Mouse (Mus musculus) liver, embryonic 16.5 days (tissue): ENCODE data around the gene Gdpd5. TPM values are rescaled to one million over a fixed set of nuclear protein-coding genes. Genes with fewer than 3 reads are reported as not detected.

ENCODE experiments used
- ATAC-seq: fragments of 200-750 bp; cut with Nextera tagmentation; 2 replicates; pipeline ENCODE4 v1.8.0; 2017; ENCODE audit warnings: low read depth, mild to moderate bottlenecking, moderate number of reproducible peaks, moderate library complexity
- H3K27ac ChIP-seq: fragments of 300-500 bp; sonication (generic); 2 replicates; pipeline ENCODE4 v1.5.1; 2014; ENCODE audit warnings: mild to moderate bottlenecking, low read length
- H3K27me3 ChIP-seq: fragments of 300-500 bp; sonication (generic); 2 replicates; pipeline ENCODE4 v1.6.1; 2014; ENCODE audit warnings: low read depth, low read length, mixed read lengths; ENCODE audit not compliant: control insufficient read depth, insufficient read depth
- H3K36me3 ChIP-seq: fragments of 300-500 bp; sonication (generic); 2 replicates; pipeline ENCODE4 v1.6.1; 2014; ENCODE audit warnings: mild to moderate bottlenecking; ENCODE audit not compliant: control insufficient read depth, insufficient read depth
- H3K4me1 ChIP-seq: fragments of 300-500 bp; sonication (generic); 2 replicates; pipeline ENCODE4 v1.6.1; 2014; ENCODE audit warnings: low read depth, low read length, mixed read lengths; ENCODE audit not compliant: control insufficient read depth
- H3K4me2 ChIP-seq: fragments of 300-500 bp; sonication (generic); 2 replicates; pipeline ENCODE4 v1.6.1; 2014; ENCODE audit warnings: low read depth, low read length, mixed read lengths
- H3K4me3 ChIP-seq: fragments of 300-500 bp; sonication (generic); 2 replicates; pipeline ENCODE4 v1.5.1; 2014; ENCODE audit warnings: low read depth, mild to moderate bottlenecking, low read length
- H3K9ac ChIP-seq: fragments of 300-500 bp; sonication (generic); 2 replicates; pipeline ENCODE4 v1.6.1; 2014; ENCODE audit warnings: low read depth, low read length
- H3K9me3 ChIP-seq: fragments of 300-500 bp; sonication (generic); replicated peaks from 2 replicates; pipeline ENCODE4 v1.6.1; 2016; ENCODE audit warnings: low read length; ENCODE audit not compliant: control insufficient read depth
- WGBS: fragments of 180-500 bp; shearing (Covaris S2); extraction: QIAGEN DNeasy Blood & Tissue Kit; methylation state at CpG from one replicate; pipeline ENCODE4 v1.1.7; 2014; ENCODE audit not compliant: insufficient replicate concordance; 5-methylcytosine and 5-hydroxymethylcytosine counted together
- polyA plus RNA-seq: library from polyadenylated mRNA; unstranded; fragments of >200 nt; fragmentation: Nextera tagmentation; extraction: Ambion mirVana; gene quantifications from 2 replicates; pipeline ENCODE4 v1.2.1, GENCODE M21; 2015

Gdpd5 gene
- polyA plus RNA-seq, 1 experiment from 2014 or later: 2.1 TPM

DNA sequence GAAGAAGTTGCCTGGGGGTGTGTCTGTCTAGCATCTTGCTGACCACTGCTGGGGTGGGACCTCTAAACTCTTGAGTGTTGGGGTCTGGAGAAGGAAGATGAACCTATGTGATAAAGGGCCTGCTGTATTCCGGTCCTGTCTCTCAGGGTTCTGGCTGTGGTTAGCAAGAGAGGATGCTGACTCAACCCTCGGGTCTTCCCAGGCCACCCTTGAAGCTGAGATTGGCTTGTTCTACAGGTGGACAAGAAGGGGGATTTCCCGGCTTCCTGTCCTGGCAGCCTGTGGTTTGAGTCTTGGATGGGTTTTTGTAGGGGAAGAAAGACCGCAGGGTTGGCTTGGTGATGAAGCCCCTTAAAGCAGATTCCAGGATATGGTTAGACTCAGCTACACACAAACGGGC lies 47.6 kb downstream of the Gdpd5 start:
- no peak for ATAC-seq
- no peak overlapping the region for H3K4me3 ChIP-seq
- WGBS: 25% methylated on average over 5 of the region's 5 CpGs
- H3K4me1 ChIP-seq: no peaks in the 10 kb centered on the region; the same call in 1 of the 2 replicates
- no peaks in the 10 kb centered on the region for H3K9me3 ChIP-seq
- H3K27me3 ChIP-seq: no peaks in the 10 kb centered on the region
- no peak overlapping the region for H3K27ac ChIP-seq
- H3K36me3 ChIP-seq: no peaks in the 10 kb centered on the region
- H3K4me2 ChIP-seq: no peak overlapping the region
- H3K9ac ChIP-seq: no peak overlapping the region

DNA sequence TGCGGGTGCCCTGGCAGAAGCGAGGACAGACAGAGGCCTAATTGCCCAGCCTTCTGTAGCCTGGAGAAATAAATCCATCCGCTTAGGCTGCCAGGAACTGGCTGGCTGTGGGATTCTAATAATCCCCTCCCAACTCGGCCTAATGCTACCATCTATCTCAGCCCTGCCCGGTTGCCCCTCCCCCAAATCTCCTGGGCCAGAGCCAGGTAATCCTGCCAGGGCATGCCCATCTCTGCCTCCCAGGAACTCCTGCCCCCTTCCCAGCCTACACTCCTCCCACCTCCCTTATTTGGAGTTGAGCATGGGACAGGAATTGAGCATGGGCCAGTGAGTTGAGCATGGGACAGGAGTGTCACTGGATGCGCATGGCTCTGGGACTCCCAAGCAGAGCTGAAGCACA lies 48.6 kb downstream of the Gdpd5 start:
- Histone ChIP-seq H3K36me3 (no peaks in the 10 kb centered on the region), H3K27me3 (no peaks in the 10 kb centered on the region), H3K9ac (no peak overlapping the region), H3K4me3 (no peak overlapping the region), H3K27ac (no peak overlapping the region), H3K4me2 (no peak overlapping the region), H3K4me1 (no peaks in the 10 kb centered on the region; the same call in 1 of the 2 replicates), H3K9me3 (no peaks in the 10 kb centered on the region)
- ATAC-seq: no peak
- 71% methylated on average over 6 of the region's 6 CpGs for WGBS

DNA sequence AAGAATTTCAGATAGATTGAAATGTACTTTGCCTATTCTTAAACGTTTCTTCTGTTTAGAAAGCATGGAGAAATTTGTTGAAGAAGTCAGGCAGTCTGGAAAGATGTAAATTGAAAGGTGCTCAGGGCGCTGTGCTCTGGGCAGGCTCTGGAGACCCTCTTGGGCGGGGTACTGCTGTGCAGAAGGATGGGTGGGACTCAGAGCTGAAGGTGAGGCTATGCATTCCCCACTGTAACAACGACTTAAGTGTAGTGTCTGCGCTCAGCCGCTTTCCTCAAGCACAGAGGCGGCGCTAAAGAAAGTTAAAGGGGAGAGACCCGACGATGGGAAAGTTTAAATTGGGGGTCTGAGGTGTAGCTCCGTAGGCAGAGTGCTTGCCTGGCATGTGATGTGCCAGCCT lies 49.0 kb downstream of the Gdpd5 start:
- Histone ChIP-seq H3K4me2 (no peak overlapping the region), H3K4me1 (no peaks in the 10 kb centered on the region; the same call in 1 of the 2 replicates), H3K4me3 (no peak overlapping the region), H3K27me3 (no peaks in the 10 kb centered on the region), H3K27ac (no peak overlapping the region), H3K36me3 (no peaks in the 10 kb centered on the region), H3K9ac (no peak overlapping the region), H3K9me3 (no peaks in the 10 kb centered on the region)
- WGBS: 65% methylated on average over 11 of the region's 11 CpGs
- no peak for ATAC-seq

DNA sequence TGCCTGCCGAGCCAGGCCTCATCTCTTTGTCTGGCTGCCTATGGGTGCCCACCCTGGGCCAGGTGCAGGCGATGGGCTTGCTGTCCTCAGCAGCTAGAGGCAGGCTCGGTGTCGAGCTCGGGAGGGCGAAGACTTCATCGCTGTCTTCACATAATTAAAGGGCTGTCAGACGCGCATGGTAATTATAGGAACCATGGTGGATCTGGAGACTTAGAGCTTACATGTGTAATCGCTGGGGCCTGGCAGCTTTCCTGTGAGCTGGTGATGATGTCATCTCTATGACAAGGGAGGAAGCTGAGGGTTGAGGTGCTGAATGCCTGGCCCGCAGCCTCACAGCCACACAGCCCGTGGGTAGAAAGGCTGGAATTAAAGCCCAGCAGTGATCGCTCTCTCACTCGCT lies 51.0 kb downstream of the Gdpd5 start:
- no peak for ATAC-seq
- no peak overlapping the region for H3K4me2 ChIP-seq
- no peak overlapping the region for H3K27ac ChIP-seq
- no peak overlapping the region for H3K9ac ChIP-seq
- no peaks in the 10 kb centered on the region for H3K27me3 ChIP-seq
- H3K4me3 ChIP-seq: no peak overlapping the region
- no peaks in the 10 kb centered on the region for H3K9me3 ChIP-seq
- 56% methylated on average over 14 of the region's 14 CpGs for WGBS
- H3K36me3 ChIP-seq: no peaks in the 10 kb centered on the region
- H3K4me1 ChIP-seq: no peaks in the 10 kb centered on the region; the same call in 1 of the 2 replicates

DNA sequence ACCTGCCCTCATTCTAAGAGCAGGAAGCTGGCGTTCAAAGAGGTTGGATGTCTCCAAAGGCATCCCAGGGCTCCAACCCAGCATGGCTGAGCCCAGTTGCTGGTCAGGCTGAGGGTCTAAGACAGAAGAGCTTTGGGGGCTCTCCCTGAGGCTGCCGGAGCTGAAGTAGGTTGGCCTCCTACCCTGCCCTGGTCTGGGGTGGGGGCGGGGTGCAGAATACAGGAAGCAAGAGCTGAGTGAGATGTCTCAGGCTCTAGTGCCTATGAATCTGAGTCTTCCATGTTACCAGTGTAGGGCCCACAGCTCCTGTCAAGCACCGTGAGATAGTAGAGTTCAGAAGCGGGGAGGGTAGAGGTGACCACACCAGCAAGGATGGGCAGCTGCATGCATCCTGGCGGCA lies 51.6 kb downstream of the Gdpd5 start:
- no peak overlapping the region for H3K9ac ChIP-seq
- H3K4me1 ChIP-seq: no peaks in the 10 kb centered on the region; the same call in 1 of the 2 replicates
- no peaks in the 10 kb centered on the region for H3K27me3 ChIP-seq
- no peak overlapping the region for H3K4me2 ChIP-seq
- no peaks in the 10 kb centered on the region for H3K36me3 ChIP-seq
- H3K4me3 ChIP-seq: no peak overlapping the region
- H3K27ac ChIP-seq: no peak overlapping the region
- no peak for ATAC-seq
- WGBS: 51% methylated on average over 6 of the region's 6 CpGs
- H3K9me3 ChIP-seq: no peaks in the 10 kb centered on the region

DNA sequence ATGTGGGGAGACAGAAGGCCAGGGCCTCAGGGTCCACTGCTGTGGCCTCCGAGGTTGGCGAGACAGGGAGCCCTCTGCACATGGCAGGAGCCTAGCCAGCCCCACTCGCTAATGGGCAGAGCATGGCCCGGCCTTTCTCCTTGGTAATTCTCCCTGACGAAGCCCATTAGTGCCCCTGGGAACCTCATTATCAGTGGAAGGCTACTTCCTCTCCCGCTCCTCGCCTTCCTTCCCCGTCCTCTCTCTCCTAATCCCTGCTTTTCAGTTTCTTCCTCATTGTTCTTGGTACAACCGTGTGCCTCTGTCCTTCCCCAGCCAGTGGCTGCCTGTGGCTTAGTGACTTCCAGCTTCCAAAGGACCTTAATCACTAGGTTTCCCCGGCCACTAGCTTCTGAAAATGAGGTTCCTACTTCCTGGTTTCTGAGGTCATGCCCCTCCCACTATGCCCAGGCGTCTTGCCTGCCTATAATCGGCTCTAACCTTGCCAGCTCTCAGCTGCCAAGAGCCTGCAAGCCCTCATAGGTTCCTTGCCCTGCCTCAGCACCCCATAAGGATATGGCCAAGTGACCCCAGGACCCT lies 53.5 kb downstream of the Gdpd5 start:
- Histone ChIP-seq H3K4me1 (no peaks in the 10 kb centered on the region; the same call in 1 of the 2 replicates), H3K9me3 (no peaks in the 10 kb centered on the region), H3K4me3 (no peak overlapping the region), H3K4me2 (peak overlapping the region; percentile 27; the same call in 1 of the 2 replicates), H3K27ac (no peak overlapping the region), H3K9ac (no peak overlapping the region), H3K27me3 (no peaks in the 10 kb centered on the region), H3K36me3 (no peaks in the 10 kb centered on the region)
- 17% methylated on average over 12 of the region's 12 CpGs for WGBS
- ATAC-seq: no peak; the same call in 1 of the 2 replicates

- no peaks in the 10 kb centered on the region for H3K27me3 ChIP-seq
- no peaks in the 10 kb centered on the region; the same call in 1 of the 2 replicates for H3K4me1 ChIP-seq
- H3K9me3 ChIP-seq: no peaks in the 10 kb centered on the region
- 56% methylated on average over 4 of the region's 4 CpGs for WGBS
- no peak overlapping the region for H3K4me3 ChIP-seq
- H3K9ac ChIP-seq: no peak overlapping the region
- H3K27ac ChIP-seq: no peak overlapping the region
- ATAC-seq: no peak
- H3K36me3 ChIP-seq: no peaks in the 10 kb centered on the region
- no peak overlapping the region for H3K4me2 ChIP-seq
These were observed 55.3 kb downstream of the Gdpd5 start for GRCm38 (mm10) chr7:99436530-99436929.

- H3K36me3 ChIP-seq: no peaks in the 10 kb centered on the region
- H3K27ac ChIP-seq: no peak overlapping the region
- H3K4me2 ChIP-seq: no peak overlapping the region
- no peak overlapping the region for H3K9ac ChIP-seq
- WGBS: 55% methylated on average over 10 of the region's 10 CpGs
- ATAC-seq: no peak
- no peaks in the 10 kb centered on the region for H3K27me3 ChIP-seq
- no peaks in the 10 kb centered on the region; the same call in 1 of the 2 replicates for H3K4me1 ChIP-seq
- H3K4me3 ChIP-seq: no peak overlapping the region
- H3K9me3 ChIP-seq: no peaks in the 10 kb centered on the region
These were observed 57.7 kb downstream of the Gdpd5 start for GRCm38 (mm10) chr7:99438881-99439280.

GRCm38 (mm10) chr7:99441534-99442072 lies 60.4 kb downstream of the Gdpd5 start:
- WGBS: 42% methylated on average over 6 of the region's 6 CpGs
- Histone ChIP-seq H3K9me3 (no peaks in the 10 kb centered on the region), H3K4me2 (no peak overlapping the region), H3K4me3 (no peak overlapping the region), H3K27me3 (no peaks in the 10 kb centered on the region), H3K9ac (no peak overlapping the region), H3K27ac (no peak overlapping the region), H3K4me1 (no peaks in the 10 kb centered on the region), H3K36me3 (no peaks in the 10 kb centered on the region)
- ATAC-seq: peak; percentile 39; the same call in 1 of the 2 replicates
